ENCODE assay signal across 8 mouse cellular contexts in genomic region chr2:174328926-174329662, GRCm38 (mm10). TPM values are rescaled to one million over a fixed set of nuclear protein-coding genes. Genes with fewer than 3 reads are reported as not detected.
DNase-seq lines count a peak whose midpoint lies in the region; ATAC-seq and TF ChIP-seq lines count a peak whose summit lies in the region.

No protein-coding gene starts in this region.

- no peaks in the 10 kb centered on the region for H3K9me3 ChIP-seq in E14TG2a.4 (ENCODE audit: low read length)
- 0 out of 2 replicates have a peak, but pooled peaks cover 4% of the 10 kb centered on the region for H3K9me3 ChIP-seq in limb, embryonic 14.5 days (ENCODE audit: control insufficient read depth, low read length)

- TF ChIP-seq CTCF in E14TG2a.4 (conservative IDR thresholded peaks at IDR 0.05; ENCODE audit: low read length) = no peak

- H3K4me3 ChIP-seq in E14TG2a.4 (replicated peaks; ENCODE audit: low read length) (peak overlapping the region; percentile 86), myocyte (peak overlapping the region; percentile 69)
- H3K4me3 ChIP-seq in limb, embryonic 14.5 days (replicated peaks; ENCODE audit: low read length) = peak overlapping the region; percentile 95

- H3K27me3 ChIP-seq in E14TG2a.4 (ENCODE audit: insufficient read depth, low read length) (peaks cover 48% of the 10 kb centered on the region), myocyte (ENCODE audit: control insufficient read depth, insufficient read depth, insufficient read length) (no peaks in the 10 kb centered on the region)
- no peaks in the 10 kb centered on the region for H3K27me3 ChIP-seq in limb, embryonic 14.5 days (ENCODE audit: control insufficient read depth, insufficient read depth, low read length)

- peaks cover 39% of the 10 kb centered on the region for H3K79me2 ChIP-seq in myocyte (ENCODE audit: control insufficient read depth, insufficient read depth)

- peak; percentile 50 for DNase-seq in embryo, embryonic 10 days (ENCODE audit: low spot score)
- DNase-seq in embryo, embryonic 10.5 days (ENCODE audit: low spot score) = no peak
- peak; percentile 48 to 55 for DNase-seq in cerebellum, postnatal 10 days
- peak; percentile 42 for DNase-seq in heart, postnatal 4 days
- no peak for DNase-seq in limb, embryonic 14.5 days (ENCODE audit: low spot score)
- peak; percentile 62 for DNase-seq in thymus, postnatal 25 days

- peak overlapping the region; percentile 100 for H3K9ac ChIP-seq in limb, embryonic 14.5 days (ENCODE audit: low read depth, low read length, severe bottlenecking)

- 28% methylated on average over 57 of the region's 58 CpGs for WGBS in limb, embryonic 14.5 days

- peak overlapping the region; percentile 99 for H3K27ac ChIP-seq in limb, embryonic 14.5 days (replicated peaks; ENCODE audit: low read depth, low read length)

- peak overlapping the region; percentile 99 for H3ac ChIP-seq in myocyte (ENCODE audit: control insufficient read depth, insufficient read length)

- H3K4me2 ChIP-seq in limb, embryonic 14.5 days (replicated peaks; ENCODE audit: low read depth, low read length, severe bottlenecking) = peak overlapping the region; percentile 70
- peak overlapping the region; percentile 81 for H3K4me2 ChIP-seq in myocyte (ENCODE audit: low read depth)

- H3K36me3 ChIP-seq in E14TG2a.4 (ENCODE audit: insufficient read depth, low read length) = peaks cover 4% of the 10 kb centered on the region; the same call in 1 of the 2 replicates
- H3K36me3 ChIP-seq in limb, embryonic 14.5 days (ENCODE audit: control insufficient read depth, insufficient read depth, low read length) = peaks cover 13% of the 10 kb centered on the region
- H3K36me3 ChIP-seq in myocyte (ENCODE audit: control insufficient read depth, insufficient read depth) = no peaks in the 10 kb centered on the region

- 0 out of 2 replicates have a peak, but pooled peaks have one; percentile 0 for ATAC-seq in limb, embryonic 14.5 days (ENCODE audit: low FRiP score, low read depth)

- TF ChIP-seq POLR2A in limb, embryonic 14.5 days (IDR thresholded peaks at IDR 0.05; ENCODE audit: borderline replicate concordance, extremely low read depth, insufficient read depth, insufficient read length) = no peak
- peak; percentile 29 for TF ChIP-seq POLR2A in myocyte (IDR thresholded peaks at IDR 0.05; ENCODE audit: insufficient read length, low read depth)

- peaks cover 44% of the 10 kb centered on the region for H3K4me1 ChIP-seq in E14TG2a.4 (replicated peaks; ENCODE audit: low read depth, low read length)
- H3K4me1 ChIP-seq in limb, embryonic 14.5 days (ENCODE audit: control insufficient read depth, insufficient read depth, low read length) = peaks cover 16% of the 10 kb centered on the region

TF ChIP-seq in myocyte, 11 proteins besides CTCF, POLR2A, EP300 and RAD21:
- TF ChIP-seq POLR2AphosphoS2 (IDR thresholded peaks at IDR 0.05; ENCODE audit: insufficient read length, low read depth) (no peak), TCF3 (IDR thresholded peaks at IDR 0.05; ENCODE audit: insufficient read length, low read depth) (no peak), MYOD1 (IDR thresholded peaks at IDR 0.05; ENCODE audit: control insufficient read depth in 1 of 3, insufficient read length in 2 of 3, low read depth in 2 of 3) (no peak), E2F4 (IDR thresholded peaks at IDR 0.05; ENCODE audit: insufficient read depth) (no peak), TCF12 (IDR thresholded peaks at IDR 0.05; ENCODE audit: insufficient read depth, poor library complexity, severe bottlenecking) (no peak), CEBPB (IDR thresholded peaks at IDR 0.05; ENCODE audit: insufficient read depth, poor library complexity, severe bottlenecking) (no peak), REST (IDR thresholded peaks at IDR 0.05; ENCODE audit: insufficient read depth, insufficient read length) (no peak), MAX (IDR thresholded peaks at IDR 0.05; ENCODE audit: low read depth) (no peak), USF1 (IDR thresholded peaks at IDR 0.05; ENCODE audit: low read depth) (no peak), MYOG (IDR thresholded peaks at IDR 0.05; ENCODE audit: control insufficient read depth in 1 of 3, insufficient read depth in 1 of 3, insufficient read length in 2 of 3, low read depth in 2 of 3) (no peak), SRF (IDR thresholded peaks at IDR 0.05; ENCODE audit: control insufficient read depth, insufficient read length, low read depth) (no peak)

RNA-seq across cellular contexts. Expression of gene Gm20721, which starts 17.4 kb away (rescaled TPM):
- 1 to 10 TPM; 2.2 to 3.4 TPM for total RNA-seq in heart, postnatal 4 days (2021)
- 0.65 and 0.73 TPM in 2 replicates for polyA plus RNA-seq in limb, embryonic 14.5 days (2012; rRNA removed)
- polyA plus RNA-seq in limb, embryonic 14.5 days (2014; fragmentation: Nextera tagmentation; extraction: Ambion mirVana) = 11.7 and 13.4 TPM in 2 replicates
- polyA plus RNA-seq in myocyte (2012; fragmentation: generic; extraction: Trizol) = 9.7 TPM

RNA-seq across cellular contexts. Expression of gene Gnas, which starts 45.0 kb away (rescaled TPM):
- 1,000 to 10,000 TPM; 1,794 to 1,822 TPM for total RNA-seq in heart, postnatal 4 days (2021)
- 2,875 and 2,934 TPM in 2 replicates for polyA plus RNA-seq in limb, embryonic 14.5 days (2012; rRNA removed)
- polyA plus RNA-seq in limb, embryonic 14.5 days (2014; fragmentation: Nextera tagmentation; extraction: Ambion mirVana) = 2,366 and 2,381 TPM in 2 replicates
- 1,706 TPM for polyA plus RNA-seq in myocyte (2012; fragmentation: generic; extraction: Trizol)

Comparison
In these comparisons a context has a peak if more than half of its experiments do, and no peak if none do; other contexts are left out.
1. DNase-seq: peak in embryo, embryonic 10 days (single experiment), cerebellum, postnatal 10 days (2 of 2), heart, postnatal 4 days (single experiment) and thymus, postnatal 25 days (single experiment); none in embryo, embryonic 10.5 days (single experiment) and limb, embryonic 14.5 days (single experiment).
2. Peak in every context shown above with its lines, with median percentiles within 50 percentile points of each other: H3K4me3 ChIP-seq.